Mouse (Mus musculus): ENCODE results near the gene Btn1a1. TPM values are rescaled to one million over a fixed set of nuclear protein-coding genes. Genes with fewer than 3 reads are reported as not detected.

Gene Btn1a1
- total RNA-seq, 2 experiments from 2014 or later = not detected

- DNase-seq (ENCODE audit: low spot score) = peak; percentile 93
Measured at GRCm38 (mm10) chr13:23423286-23424051, 42.2 kb downstream of the Btn1a1 start, which contains the start of gene Abt1. TSS of gene Abt1 (minus strand) at chr13:23423866.

GRCm38 (mm10) chr13:23422351-23422750, 43.4 kb downstream of the Btn1a1 start:
- DNase-seq (ENCODE audit: low spot score) = no peak

GRCm38 (mm10) chr13:23412630-23413521, 52.8 kb downstream of the Btn1a1 start:
- no peak for DNase-seq (ENCODE audit: low spot score)

- DNase-seq (ENCODE audit: low spot score) = no peak
Measured at GRCm38 (mm10) chr13:23412211-23412629, 53.5 kb downstream of the Btn1a1 start.

DNA sequence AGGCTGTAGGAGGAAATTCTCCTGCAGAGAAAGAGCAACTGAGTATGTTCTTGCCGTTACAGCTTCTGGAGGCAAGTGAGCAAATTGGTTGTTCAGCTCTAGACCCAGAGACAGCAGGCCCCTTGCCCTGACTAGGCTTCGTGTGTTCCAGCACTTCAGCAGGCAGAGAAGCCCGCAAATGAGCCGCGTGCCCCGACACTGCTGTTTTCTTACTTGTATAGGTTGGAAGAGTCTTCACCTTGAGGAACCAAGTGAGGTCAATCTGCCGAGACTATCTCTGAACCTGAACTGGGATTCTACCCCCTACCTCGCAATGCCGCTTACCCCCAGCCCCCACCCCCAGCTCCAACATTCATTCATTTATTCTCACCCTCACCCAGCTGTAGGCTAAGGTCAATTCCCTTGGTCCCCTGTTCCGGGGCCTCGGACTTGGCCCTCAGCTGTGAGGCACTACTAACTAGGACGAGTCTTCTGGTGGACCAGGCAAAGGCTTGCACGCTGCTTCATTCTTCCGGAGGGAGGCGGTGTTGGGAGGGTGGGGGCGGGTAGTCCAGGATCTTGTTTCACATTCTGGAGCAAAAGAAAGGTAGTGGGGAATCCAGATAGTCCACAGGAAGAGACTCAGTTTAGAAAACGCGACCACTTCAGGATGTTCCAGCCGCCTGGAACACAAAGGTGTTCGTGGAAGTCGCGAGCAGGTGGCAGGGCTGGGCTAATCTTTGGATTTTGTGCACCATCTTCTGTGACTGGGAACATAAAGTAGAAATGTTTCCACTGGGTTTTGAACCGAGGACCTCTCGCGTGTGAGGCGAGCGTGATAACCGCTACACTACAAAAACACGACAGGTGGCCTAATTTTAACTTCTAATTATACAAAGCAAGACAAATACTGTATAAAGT, 54.1 kb downstream of the Btn1a1 start:
- DNase-seq (ENCODE audit: low spot score) = no peak

DNA sequence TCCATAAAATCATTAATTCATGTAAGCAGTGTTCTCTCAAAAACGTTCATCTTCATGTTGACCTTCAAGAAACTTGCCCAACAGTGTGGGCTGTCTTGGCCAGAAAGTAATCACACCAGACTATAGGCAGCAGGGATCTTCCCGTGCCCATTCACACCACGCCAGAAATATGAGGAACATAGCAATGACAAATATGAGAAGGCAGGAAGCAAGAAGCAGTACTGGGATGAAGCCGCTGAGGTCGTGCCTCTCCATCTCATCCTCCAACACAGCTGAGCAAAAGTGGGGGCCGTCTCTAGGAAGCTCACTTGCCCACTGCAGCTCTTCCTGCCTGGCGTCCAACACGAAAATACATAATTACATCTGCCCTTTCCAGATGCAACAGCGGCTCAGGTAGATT, 55.1 kb downstream of the Btn1a1 start:
- DNase-seq (ENCODE audit: low spot score) = no peak

Other genes starting within 250 kb of the Btn1a1 start
- not detected for gene Vmn1r222, start 230.0 kb downstream of the Btn1a1 start, total RNA-seq (2021)
- not detected for gene Vmn1r223, start 218.8 kb downstream of the Btn1a1 start, total RNA-seq (2021)
- 10 to 100 TPM in 1 of 2 experiments, 1 to 10 TPM in 1; 9.9 to 11.7 TPM for gene Zfp322a, start 96.7 kb downstream of the Btn1a1 start, total RNA-seq (2021)
- gene Abt1, start 42.0 kb downstream of the Btn1a1 start, total RNA-seq (2021) = 1 to 10 TPM; 3.8 to 4.2 TPM
- not detected for gene Btn2a2, start 23.0 kb upstream of the Btn1a1 start, total RNA-seq (2021)
- 100 to 1,000 TPM; 149 to 163 TPM for gene Hist1h4h, start 65.1 kb upstream of the Btn1a1 start, total RNA-seq (2021)
- gene Hist1h2af, start 68.0 kb upstream of the Btn1a1 start, total RNA-seq (2021) = 1 to 10 TPM in 1 of 2 experiments, under 1 TPM in 1; 0.73 to 1.9 TPM
- gene Hist1h3g, start 69.5 kb upstream of the Btn1a1 start, total RNA-seq (2021) = under 1 TPM; 0.55 to 0.57 TPM
- 1 to 10 TPM; 1.0 to 1.1 TPM for gene Hist1h2bh, start 77.5 kb upstream of the Btn1a1 start, total RNA-seq (2021)
- gene Hist1h3f, start 78.2 kb upstream of the Btn1a1 start, total RNA-seq (2021) = 1 to 10 TPM; 3.0 to 4.8 TPM
- 10 to 100 TPM in 1 of 2 experiments, 1 to 10 TPM in 1; 8.3 to 12.3 TPM for gene Hist1h4f, start 85.7 kb upstream of the Btn1a1 start, total RNA-seq (2021)
- under 1 TPM; 0.83 to 0.89 TPM for gene Hist1h1d, start 87.4 kb upstream of the Btn1a1 start, total RNA-seq (2021)
- 10 to 100 TPM; 11.6 to 12.3 TPM for gene Hist1h3e, start 96.5 kb upstream of the Btn1a1 start, total RNA-seq (2021)
- gene Hist1h2ae, start 105.3 kb upstream of the Btn1a1 start, total RNA-seq (2021) = under 1 TPM; 0.41 to 0.85 TPM
- 1 to 10 TPM; 2.2 to 3.7 TPM for gene Hist1h2bg, start 105.5 kb upstream of the Btn1a1 start, total RNA-seq (2021)
- gene Hist1h2bf, start 108.3 kb upstream of the Btn1a1 start, total RNA-seq (2021) = 1 to 10 TPM; 1.3 to 5.3 TPM
- gene Hist1h2ad, start 108.5 kb upstream of the Btn1a1 start, total RNA-seq (2021) = 1 to 10 TPM in 1 of 2 experiments, under 1 TPM in 1; 0.80 to 1.7 TPM
- 1 to 10 TPM; 3.2 to 3.7 TPM for gene Hist1h3d, start 109.9 kb upstream of the Btn1a1 start, total RNA-seq (2021)
- gene Hist1h4d, start 115.7 kb upstream of the Btn1a1 start, total RNA-seq (2021) = 10 to 100 TPM; 33.6 to 46.4 TPM
- 10 to 100 TPM; 13.2 to 15.7 TPM for gene Hist1h2be, start 155.2 kb upstream of the Btn1a1 start, total RNA-seq (2021)
- 10 to 100 TPM; 31.1 to 41.1 TPM for gene Hist1h1e, start 156.7 kb upstream of the Btn1a1 start, total RNA-seq (2021)
- 1 to 10 TPM in 1 of 2 experiments, under 1 TPM in 1; 0.68 to 1.3 TPM for gene Hist1h2ac, start 218.0 kb upstream of the Btn1a1 start, total RNA-seq (2021)
- 10 to 100 TPM; 66.4 to 69.8 TPM for gene Hist1h2bc, start 218.3 kb upstream of the Btn1a1 start, total RNA-seq (2021)
- not detected for gene Hist1h1t, start 229.9 kb upstream of the Btn1a1 start, total RNA-seq (2021)
- 10 to 100 TPM; 57.1 to 66.2 TPM for gene Hist1h4c, start 232.6 kb upstream of the Btn1a1 start, total RNA-seq (2021)
- gene Hfe, start 245.0 kb upstream of the Btn1a1 start, total RNA-seq (2021) = 10 to 100 TPM; 25.6 to 25.7 TPM

All from gastrocnemius, adult 18-20 months (tissue).